Mouse (Mus musculus) inflammation-experienced regulatory T-cells, adult 6 months (primary cell): Measurements from ENCODE around the gene Hist1h4b. TPM values are rescaled to one million over a fixed set of nuclear protein-coding genes. Genes with fewer than 3 reads are reported as not detected.

Experiments used
- ATAC-seq: one replicate; pipeline ENCODE4 v1.8.0; 2017
- polyA plus RNA-seq, 3 experiments: library from polyadenylated mRNA; unstranded; fragments of 100-300 nt; shearing (Covaris generic); gene quantifications; one replicate each; pipeline ENCODE4 v1.2.1; 2017

The Hist1h4b gene
- polyA plus RNA-seq, 3 experiments from 2014 or later: 4.1 to 20.2 TPM; not detected in 1

- ATAC-seq: no peak
Measured at GRCm38 (mm10) chr13:23740256-23740840, 16.5 kb upstream of the Hist1h4b start.

- ATAC-seq: no peak
Measured at GRCm38 (mm10) chr13:23740910-23741309, 15.9 kb upstream of the Hist1h4b start.

- no peak for ATAC-seq
Measured at GRCm38 (mm10) chr13:23742007-23742406, 14.8 kb upstream of the Hist1h4b start.

- no peak for ATAC-seq
Measured at GRCm38 (mm10) chr13:23743215-23743614, 13.6 kb upstream of the Hist1h4b start.

GRCm38 (mm10) chr13:23743963-23744362, 12.8 kb upstream of the Hist1h4b start:
- no peak for ATAC-seq

GRCm38 (mm10) chr13:23744421-23745380, 12.1 kb upstream of the Hist1h4b start:
- ATAC-seq: no peak

GRCm38 (mm10) chr13:23745381-23746161, 11.2 kb upstream of the Hist1h4b start, which contains the start of gene Hist1h3c:
TSS of gene Hist1h3c (minus strand) at chr13:23745602.
- peak; percentile 70 for ATAC-seq

GRCm38 (mm10) chr13:23746201-23747080, 10.4 kb upstream of the Hist1h4b start, which contains the start of gene Hist1h2bb:
TSS of gene Hist1h2bb (plus strand) at chr13:23746734.
- ATAC-seq: peak; percentile 87

- ATAC-seq: no peak
Measured at GRCm38 (mm10) chr13:23747081-23747891, 9.5 kb upstream of the Hist1h4b start.

GRCm38 (mm10) chr13:23747892-23748288, 8.9 kb upstream of the Hist1h4b start:
- no peak for ATAC-seq

GRCm38 (mm10) chr13:23749563-23750121, 7.2 kb upstream of the Hist1h4b start:
- ATAC-seq: no peak

- peak; percentile 52 for ATAC-seq
Measured at GRCm38 (mm10) chr13:23750839-23751477, 5.9 kb upstream of the Hist1h4b start, which contains the start of gene Hist1h2ab. TSS of gene Hist1h2ab (plus strand) at chr13:23751126.

GRCm38 (mm10) chr13:23751478-23751956, 5.3 kb upstream of the Hist1h4b start:
- ATAC-seq: no peak

- peak; percentile 36 for ATAC-seq
Measured at GRCm38 (mm10) chr13:23752067-23752741, 4.6 kb upstream of the Hist1h4b start, which contains the start of gene Hist1h3b. TSS of gene Hist1h3b (plus strand) at chr13:23752267.

GRCm38 (mm10) chr13:23752742-23753172, 4.1 kb upstream of the Hist1h4b start:
- ATAC-seq: no peak

GRCm38 (mm10) chr13:23753314-23754078, 3.3 kb upstream of the Hist1h4b start:
- no peak for ATAC-seq

- no peak for ATAC-seq
Measured at GRCm38 (mm10) chr13:23755000-23755399, 1.8 kb upstream of the Hist1h4b start.

- ATAC-seq: no peak
Measured at GRCm38 (mm10) chr13:23757211-23757773, 479 bp downstream of the Hist1h4b start.
